Mouse (Mus musculus) brain, embryonic 14.5 days (tissue): ENCODE data around the gene Diaph2.

Source experiments
- CTCF ChIP-seq: fragments of 200-500 bp; IDR thresholded peaks from 2 replicates; pipeline ENCODE4 v1.5.1; 2012; ENCODE audit warnings: inconsistent platforms, mild to moderate bottlenecking, moderate library complexity, borderline replicate concordance; ENCODE audit not compliant: insufficient read depth, insufficient read length; ENCODE audit errors: extremely low read depth
- POLR2A ChIP-seq: fragments of 200-500 bp; IDR thresholded peaks from 2 replicates; pipeline ENCODE4 v1.6.1; 2012; ENCODE audit warnings: mild to moderate bottlenecking, inconsistent platforms, borderline replicate concordance; ENCODE audit not compliant: poor library complexity, insufficient read depth, insufficient read length, severe bottlenecking; ENCODE audit errors: extremely low read depth

- TF ChIP-seq POLR2A (no peak), CTCF (no peak)
Observed at GRCm38 (mm10) chrX:129750606-129751005, 1.1 kb downstream of the Diaph2 start.
